Mouse (Mus musculus) hindbrain, embryonic 11.5 days (tissue): ENCODE measurements around the gene Chd3. TPM values are rescaled to one million over a fixed set of nuclear protein-coding genes. Genes with fewer than 3 reads are reported as not detected.

Source experiments
- ATAC-seq: fragments of 200-750 bp; cut with Nextera tagmentation; 2 replicates; pipeline ENCODE4 v1.8.0; 2017; ENCODE audit warnings: mild to moderate bottlenecking, moderate TSS enrichment, moderate library complexity; ENCODE audit not compliant: low FRiP score
- DNase-seq: peaks from one replicate; pipeline ENCODE4 v3.0.0-alpha.2; 2015; ENCODE audit warnings: low spot score
- H3K27ac ChIP-seq: fragments of 300-500 bp; sonication (generic); 2 replicates; pipeline ENCODE4 v1.5.1; 2014; ENCODE audit warnings: mild to moderate bottlenecking, low read depth, low read length
- H3K27me3 ChIP-seq: fragments of 300-500 bp; sonication (generic); 2 replicates; pipeline ENCODE4 v1.6.1; 2014; ENCODE audit warnings: mild to moderate bottlenecking, low read length, moderate library complexity, mixed read lengths; ENCODE audit not compliant: control insufficient read depth, insufficient read depth
- H3K36me3 ChIP-seq: fragments of 300-500 bp; sonication (generic); 2 replicates; pipeline ENCODE4 v1.6.1; 2014; ENCODE audit warnings: mild to moderate bottlenecking, low read length, moderate library complexity, mixed read lengths; ENCODE audit not compliant: control insufficient read depth, insufficient read depth
- H3K4me1 ChIP-seq: fragments of 300-500 bp; sonication (generic); replicated peaks from 2 replicates; pipeline ENCODE4 v1.6.1; 2014; ENCODE audit warnings: low read length, mixed read lengths; ENCODE audit not compliant: control insufficient read depth, insufficient read depth
- H3K4me2 ChIP-seq: fragments of 300-500 bp; sonication (generic); replicated peaks from 2 replicates; pipeline ENCODE4 v1.6.1; 2014; ENCODE audit warnings: mild to moderate bottlenecking, low read depth, low read length
- H3K4me3 ChIP-seq: fragments of 300-500 bp; sonication (generic); 2 replicates; pipeline ENCODE4 v1.5.1; 2014; ENCODE audit warnings: low read depth, low read length
- H3K9ac ChIP-seq: fragments of 300-500 bp; sonication (generic); 2 replicates; pipeline ENCODE4 v1.6.1; 2014; ENCODE audit warnings: low read depth, low read length
- H3K9me3 ChIP-seq: fragments of 300-500 bp; sonication (generic); 2 replicates; pipeline ENCODE4 v1.6.1; 2016; ENCODE audit warnings: low read length; ENCODE audit not compliant: control insufficient read depth
- WGBS: fragments of 180-500 bp; shearing (Covaris S2); extraction: QIAGEN DNeasy Blood & Tissue Kit; methylation state at CpG from one replicate; pipeline ENCODE4 v1.1.7; 2014; 5-methylcytosine and 5-hydroxymethylcytosine counted together
- polyA plus RNA-seq: library from polyadenylated mRNA; unstranded; fragments of >200 nt; fragmentation: Nextera tagmentation; extraction: Ambion mirVana; gene quantifications from 2 replicates; pipeline ENCODE4 v1.2.1, GENCODE M21; 2014

Chd3 gene
- polyA plus RNA-seq, 1 experiment from 2014 or later: 57.1 TPM

GRCm38 (mm10) chr11:69340161-69341131 is 28.8 kb downstream of the Chd3 start, which contains the start of gene Rnf227:
Rnf227 (plus strand) TSS chr11:69340461.
- Histone ChIP-seq H3K27me3 (0 out of 2 replicates have a peak, but pooled peaks cover 2% of the 10 kb centered on the region), H3K9ac (peak within 1 kb of the TSS; percentile 71), H3K27ac (peak within 1 kb of the TSS; percentile 67), H3K4me1 (peaks cover 5% of the 10 kb centered on the region), H3K4me2 (peak within 1 kb of the TSS; percentile 83), H3K9me3 (no peaks in the 10 kb centered on the region), H3K36me3 (peaks cover 7% of the 10 kb centered on the region), H3K4me3 (peak within 1 kb of the TSS; percentile 51)
- 2% methylated on average over 98 of the region's 99 CpGs for WGBS
- ATAC-seq (peak; percentile 86), DNase-seq (peak; percentile 84)

GRCm38 (mm10) chr11:69334796-69335195 is 34.4 kb downstream of the Chd3 start:
- Histone ChIP-seq H3K4me2 (no peak overlapping the region), H3K9ac (no peak overlapping the region), H3K27ac (no peak overlapping the region), H3K9me3 (no peaks in the 10 kb centered on the region), H3K4me1 (peaks cover 2% of the 10 kb centered on the region), H3K27me3 (no peaks in the 10 kb centered on the region), H3K36me3 (no peaks in the 10 kb centered on the region), H3K4me3 (no peak overlapping the region)
- ATAC-seq (no peak), DNase-seq (no peak)
- WGBS: 78% methylated on average over 4 of the region's 4 CpGs

GRCm38 (mm10) chr11:69333922-69334321 is 35.3 kb downstream of the Chd3 start:
- Histone ChIP-seq H3K4me2 (no peak overlapping the region), H3K27ac (no peak overlapping the region), H3K9me3 (no peaks in the 10 kb centered on the region), H3K27me3 (no peaks in the 10 kb centered on the region), H3K4me3 (no peak overlapping the region), H3K36me3 (no peaks in the 10 kb centered on the region), H3K9ac (no peak overlapping the region), H3K4me1 (peaks cover 2% of the 10 kb centered on the region)
- WGBS: 67% methylated on average over 3 of the region's 3 CpGs
- DNase-seq: no peak
- no peak for ATAC-seq

- H3K4me2 ChIP-seq: no peak overlapping the region
- peak overlapping the region; percentile 34 for H3K9ac ChIP-seq
- H3K36me3 ChIP-seq: no peaks in the 10 kb centered on the region
- H3K4me1 ChIP-seq: peaks cover 2% of the 10 kb centered on the region
- no peak for ATAC-seq
- 37% methylated on average over 8 of the region's 8 CpGs for WGBS
- H3K4me3 ChIP-seq: no peak overlapping the region; the same call in 1 of the 2 replicates
- H3K9me3 ChIP-seq: no peaks in the 10 kb centered on the region
- no peaks in the 10 kb centered on the region; the same call in 1 of the 2 replicates for H3K27me3 ChIP-seq
- H3K27ac ChIP-seq: no peak overlapping the region
- no peak for DNase-seq
Measured at GRCm38 (mm10) chr11:69332713-69333253, 36.4 kb downstream of the Chd3 start.

- Histone ChIP-seq H3K9me3 (no peaks in the 10 kb centered on the region), H3K9ac (peak overlapping the region; percentile 34), H3K4me1 (peaks cover 2% of the 10 kb centered on the region), H3K27me3 (peaks cover 6% of the 10 kb centered on the region), H3K4me3 (peak overlapping the region; percentile 27), H3K36me3 (no peaks in the 10 kb centered on the region), H3K4me2 (peak overlapping the region; percentile 36), H3K27ac (peak overlapping the region; percentile 34; the same call in 1 of the 2 replicates)
- DNase-seq: peak; percentile 86
- peak; percentile 51; the same call in 1 of the 2 replicates for ATAC-seq
- 3% methylated on average over 24 of the region's 24 CpGs for WGBS
Measured at GRCm38 (mm10) chr11:69331929-69332405, 37.2 kb downstream of the Chd3 start.

- H3K4me1 ChIP-seq: peaks cover 9% of the 10 kb centered on the region
- no peak overlapping the region for H3K27ac ChIP-seq
- no peak overlapping the region for H3K4me2 ChIP-seq
- peak overlapping the region; percentile 34 for H3K9ac ChIP-seq
- no peaks in the 10 kb centered on the region for H3K36me3 ChIP-seq
- peaks cover 13% of the 10 kb centered on the region for H3K27me3 ChIP-seq
- 88% methylated on average over 6 of the region's 6 CpGs for WGBS
- DNase-seq (no peak), ATAC-seq (no peak)
- H3K4me3 ChIP-seq: no peak overlapping the region
- H3K9me3 ChIP-seq: no peaks in the 10 kb centered on the region
Measured at GRCm38 (mm10) chr11:69331152-69331551, 38.1 kb downstream of the Chd3 start.

GRCm38 (mm10) chr11:69328517-69328916 is 40.7 kb downstream of the Chd3 start:
- H3K9me3 ChIP-seq: no peaks in the 10 kb centered on the region
- no peak overlapping the region for H3K9ac ChIP-seq
- no peak for DNase-seq
- no peak for ATAC-seq
- no peaks in the 10 kb centered on the region for H3K36me3 ChIP-seq
- H3K27me3 ChIP-seq: peaks cover 13% of the 10 kb centered on the region
- H3K27ac ChIP-seq: no peak overlapping the region
- no peak overlapping the region for H3K4me3 ChIP-seq
- WGBS: 96% methylated on average over 6 of the region's 6 CpGs
- no peak overlapping the region for H3K4me2 ChIP-seq
- H3K4me1 ChIP-seq: peaks cover 9% of the 10 kb centered on the region

- no peak overlapping the region for H3K4me2 ChIP-seq
- H3K9ac ChIP-seq: no peak overlapping the region
- 41% methylated on average over 6 of the region's 6 CpGs for WGBS
- no peaks in the 10 kb centered on the region for H3K9me3 ChIP-seq
- no peaks in the 10 kb centered on the region for H3K36me3 ChIP-seq
- peaks cover 9% of the 10 kb centered on the region for H3K4me1 ChIP-seq
- no peak overlapping the region for H3K4me3 ChIP-seq
- DNase-seq (no peak), ATAC-seq (no peak)
- no peak overlapping the region for H3K27ac ChIP-seq
- H3K27me3 ChIP-seq: peaks cover 13% of the 10 kb centered on the region
Measured at GRCm38 (mm10) chr11:69327648-69328047, 41.6 kb downstream of the Chd3 start.
